Mouse (Mus musculus) c-Kit-positive CD71-positive TER-119-positive erythroid progenitor cells, embryonic 14.5 days (primary cell): ENCODE measurements around the gene Rnf4.

Source experiments
- DNase-seq: peaks from one replicate; pipeline ENCODE4 v3.0.0-alpha.2; 2013; ENCODE audit warnings: low spot score

Rnf4 gene

GRCm38 (mm10) chr5:34336775-34337450 lies 824 bp downstream of the Rnf4 start:
- DNase-seq, result peak; percentile 70

GRCm38 (mm10) chr5:34340246-34340645 lies 4.2 kb downstream of the Rnf4 start:
- DNase-seq, result no peak

DNA sequence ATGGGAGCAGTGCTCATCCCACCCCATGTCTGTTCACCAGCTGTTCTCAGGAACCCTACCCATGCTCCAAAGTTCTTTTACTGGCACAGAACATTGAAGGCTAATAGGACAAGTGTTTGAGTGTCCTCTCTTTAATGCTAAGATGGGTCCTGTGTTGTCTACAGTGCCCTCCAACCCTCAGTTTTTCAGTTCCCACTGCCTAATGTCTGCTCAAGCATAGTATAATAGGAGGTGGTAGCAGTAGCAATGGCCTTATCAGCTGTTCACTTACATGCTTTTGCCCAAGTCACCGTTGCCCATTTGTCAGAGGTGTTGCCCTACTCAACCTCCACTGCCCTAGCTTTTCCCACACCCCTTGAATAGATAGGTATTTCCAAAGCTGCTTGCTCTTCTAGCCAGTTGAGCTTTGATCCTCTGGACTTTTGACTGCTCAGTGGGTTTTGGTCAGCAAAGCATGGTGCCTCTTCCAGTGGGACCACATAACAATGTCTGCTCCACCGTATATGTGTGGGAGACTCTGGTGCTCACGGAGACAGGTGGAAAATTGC lies 16.1 kb downstream of the Rnf4 start:
- no peak for DNase-seq

GRCm38 (mm10) chr5:34360261-34360660 lies 24.2 kb downstream of the Rnf4 start:
- no peak for DNase-seq

DNA sequence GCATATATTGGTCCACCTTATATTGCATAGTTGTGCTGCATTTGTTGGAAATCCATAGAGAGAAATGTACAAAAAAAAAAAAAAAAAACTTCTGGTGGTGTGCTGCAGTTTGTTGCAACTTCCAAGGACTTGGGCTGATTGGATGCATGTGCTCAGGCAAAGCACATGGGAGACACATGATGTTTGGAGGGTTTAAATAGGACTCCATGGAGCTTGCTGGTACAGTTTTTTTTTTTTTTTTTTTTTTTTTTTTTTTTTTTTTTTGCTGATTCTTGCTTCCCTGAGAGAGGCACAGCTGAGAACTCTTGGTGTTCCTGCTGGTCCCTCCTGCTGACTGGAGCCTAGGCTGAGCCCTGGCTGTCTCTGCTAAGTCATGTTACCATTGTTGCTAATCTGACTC lies 27.0 kb downstream of the Rnf4 start:
- DNase-seq, result no peak

DNA sequence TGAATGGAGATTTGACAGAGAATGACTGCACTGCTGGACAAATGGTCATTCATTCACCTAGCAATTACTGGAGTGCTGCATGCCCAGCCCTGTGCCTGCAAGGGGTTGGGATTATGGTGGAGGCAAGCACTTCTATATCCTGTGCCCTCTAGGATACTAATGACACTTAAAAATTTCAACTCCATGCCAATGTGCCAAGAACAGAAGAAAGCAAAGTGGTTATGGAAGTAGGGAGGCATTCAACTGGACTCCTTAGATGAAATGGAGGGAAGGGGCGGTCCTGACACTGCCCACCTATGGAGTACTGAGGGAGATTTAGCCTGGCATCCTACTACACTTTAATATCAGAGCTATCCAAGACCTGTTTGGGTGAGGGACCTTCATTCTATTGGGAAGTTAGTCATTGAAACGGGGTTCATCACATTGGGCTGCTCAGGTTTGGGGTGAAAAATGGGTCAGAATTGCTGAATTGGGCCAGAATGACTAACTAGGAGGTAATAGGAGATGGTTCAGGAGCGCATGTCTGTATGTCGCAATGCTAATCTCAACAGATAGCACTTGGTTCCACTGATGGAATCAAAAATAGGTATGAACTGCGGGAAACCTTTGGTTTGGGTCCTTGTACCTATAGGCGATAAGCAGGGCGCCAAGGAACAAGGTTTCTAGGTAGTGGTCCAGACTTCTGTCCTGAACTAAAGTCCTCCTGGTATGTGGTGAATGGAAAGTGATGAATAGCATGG lies 32.6 kb downstream of the Rnf4 start:
- DNase-seq, result no peak

GRCm38 (mm10) chr5:34369341-34370021 lies 33.4 kb downstream of the Rnf4 start, which contains the start of gene Fam193a:
Gene Fam193a, plus strand, starts transcription at chr5:34369933.
- peak; percentile 87 for DNase-seq

- DNase-seq, result peak; percentile 27
Measured at GRCm38 (mm10) chr5:34370022-34370823, 34.1 kb downstream of the Rnf4 start.

DNA sequence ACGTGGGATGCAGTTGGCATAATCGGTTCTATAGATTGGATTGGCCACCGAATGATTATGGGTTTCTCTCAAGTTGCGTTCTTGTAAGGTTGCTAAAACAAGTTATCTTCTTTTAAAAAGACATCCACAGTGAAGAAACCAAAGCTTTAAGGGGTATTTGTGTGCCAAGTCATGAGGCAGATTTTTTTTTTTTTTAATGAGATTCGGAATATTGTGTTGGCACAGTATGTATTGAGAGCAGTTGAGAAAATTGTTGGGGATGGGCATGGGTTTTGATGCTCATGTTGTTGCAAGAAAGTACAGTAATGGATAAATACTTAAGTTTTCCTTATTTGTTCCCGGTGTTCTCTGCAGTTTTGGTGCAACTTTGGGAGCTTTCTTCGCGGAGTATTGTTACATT lies 34.8 kb downstream of the Rnf4 start:
- no peak for DNase-seq

DNA sequence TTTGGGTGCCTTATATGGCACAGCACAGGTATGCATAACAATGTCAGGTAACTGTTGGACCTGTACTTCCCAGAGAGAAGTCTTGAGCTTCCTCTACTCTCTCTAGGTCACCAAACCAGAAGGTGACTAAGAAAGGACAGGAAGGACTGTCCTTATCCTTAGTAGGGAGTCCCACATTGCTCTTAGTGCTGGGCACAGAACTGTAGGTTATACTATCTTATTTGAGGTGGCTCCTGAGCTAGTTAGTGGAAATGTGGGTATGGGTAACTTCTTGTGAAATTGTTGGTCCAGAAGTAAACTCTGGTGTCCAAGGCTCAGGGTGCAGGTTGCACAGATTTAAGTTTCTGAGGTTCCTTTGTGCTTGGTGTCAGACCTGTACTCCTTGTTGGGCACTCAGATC lies 36.1 kb downstream of the Rnf4 start:
- no peak for DNase-seq

DNA sequence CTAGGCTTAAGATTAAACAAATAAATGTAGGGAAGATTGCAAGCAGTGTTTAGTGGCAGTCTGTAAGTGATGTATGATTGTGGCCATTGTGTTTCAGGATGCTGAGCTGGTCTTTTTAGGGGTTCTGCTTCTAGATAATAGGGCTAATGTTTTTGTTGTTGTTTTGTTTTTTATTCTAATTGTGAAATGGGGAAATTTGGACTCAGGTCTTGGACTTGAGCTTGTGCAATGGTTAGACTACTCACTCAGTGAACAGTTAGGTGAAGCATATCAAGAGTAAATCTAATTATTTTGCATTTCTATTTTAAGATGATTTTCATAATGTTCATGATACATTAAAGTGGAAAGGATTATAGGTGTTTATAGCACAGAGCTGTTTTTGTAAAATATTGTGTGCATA lies 36.5 kb downstream of the Rnf4 start:
- no peak for DNase-seq

GRCm38 (mm10) chr5:34378787-34379186 lies 42.7 kb downstream of the Rnf4 start:
- DNase-seq, result no peak

DNA sequence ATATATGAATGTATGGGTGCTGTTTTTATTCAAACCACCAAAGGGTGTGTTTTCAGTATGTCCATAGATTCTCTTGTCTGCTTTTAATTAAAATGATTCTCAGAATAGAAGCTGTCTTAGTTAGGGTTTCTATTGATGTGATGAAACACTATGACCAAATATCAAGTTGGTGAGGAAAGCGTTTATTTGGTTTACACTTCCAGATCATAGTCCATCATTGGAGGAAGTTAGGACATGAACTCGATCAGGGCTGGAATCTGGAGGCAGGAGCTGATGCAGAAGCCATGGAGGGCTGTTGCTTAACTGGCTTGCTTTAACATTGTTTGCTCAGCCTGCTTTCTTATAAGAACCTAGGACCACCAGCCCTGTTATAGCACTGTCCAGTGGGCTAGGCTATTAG lies 45.6 kb downstream of the Rnf4 start:
- no peak for DNase-seq

GRCm38 (mm10) chr5:34385616-34386015 lies 49.5 kb downstream of the Rnf4 start:
- no peak for DNase-seq

- DNase-seq, result no peak
Measured at GRCm38 (mm10) chr5:34386744-34387143, 50.7 kb downstream of the Rnf4 start.

DNA sequence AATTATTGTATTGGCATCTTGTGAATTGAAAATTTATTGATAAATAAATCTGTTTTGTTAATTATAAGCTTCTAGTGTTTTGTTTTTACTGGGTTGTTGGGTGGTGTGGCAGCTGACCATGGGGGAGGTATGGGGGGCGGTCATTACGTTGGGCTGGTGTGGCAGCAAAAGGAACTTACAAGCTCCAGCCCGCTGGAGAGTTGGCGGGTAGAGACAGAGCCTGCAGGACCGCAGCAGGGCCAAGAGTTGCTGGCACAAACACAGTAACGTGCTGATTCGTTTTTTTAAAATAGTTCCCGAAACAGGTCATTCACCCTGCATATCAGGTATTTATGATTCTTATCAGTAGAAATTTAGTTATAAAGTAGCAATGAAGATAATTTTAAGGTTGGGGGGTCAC lies 57.2 kb downstream of the Rnf4 start:
- no peak for DNase-seq

GRCm38 (mm10) chr5:34395347-34395746 lies 59.3 kb downstream of the Rnf4 start:
- DNase-seq, result no peak

GRCm38 (mm10) chr5:34395850-34396540 lies 59.9 kb downstream of the Rnf4 start:
- DNase-seq, result no peak

- DNase-seq, result no peak
Measured at GRCm38 (mm10) chr5:34397866-34398265, 61.8 kb downstream of the Rnf4 start.

- no peak for DNase-seq
Measured at GRCm38 (mm10) chr5:34398326-34398725, 62.2 kb downstream of the Rnf4 start.
